Mouse (Mus musculus) layer of hippocampus, adult 11-12 months (tissue): ENCODE data around the gene Slc36a2.
"Not testable (repeated sequence)": the region's sequence is repeated elsewhere in the genome, so short reads cannot be mapped to it uniquely, and the experiment has no call there.

Experiments used
- DNase-seq: peaks from one replicate; pipeline ENCODE4 v3.0.0; 2022; ENCODE audit warnings: low spot score

The Slc36a2 gene

GRCm38 (mm10) chr11:55133204-55133603 is 51.7 kb downstream of the Slc36a2 start:
- no peak for DNase-seq

GRCm38 (mm10) chr11:55131946-55132345 is 52.9 kb downstream of the Slc36a2 start:
- no peak for DNase-seq

- no peak for DNase-seq
Observed at GRCm38 (mm10) chr11:55131077-55131742, 53.7 kb downstream of the Slc36a2 start.

GRCm38 (mm10) chr11:55128411-55128810 is 56.5 kb downstream of the Slc36a2 start:
- DNase-seq = no peak

GRCm38 (mm10) chr11:55127937-55128336 is 56.9 kb downstream of the Slc36a2 start:
- no peak for DNase-seq

GRCm38 (mm10) chr11:55126663-55127062 is 58.2 kb downstream of the Slc36a2 start:
- no peak for DNase-seq

GRCm38 (mm10) chr11:55121430-55121829 is 63.4 kb downstream of the Slc36a2 start:
- DNase-seq = no peak

GRCm38 (mm10) chr11:55120821-55121271 is 64.0 kb downstream of the Slc36a2 start:
- no peak for DNase-seq

GRCm38 (mm10) chr11:55120279-55120678 is 64.6 kb downstream of the Slc36a2 start:
- DNase-seq = no peak

GRCm38 (mm10) chr11:55117031-55117430 is 67.8 kb downstream of the Slc36a2 start:
- no peak for DNase-seq

- DNase-seq = no peak
Observed at GRCm38 (mm10) chr11:55116004-55116403, 68.9 kb downstream of the Slc36a2 start.

GRCm38 (mm10) chr11:55114291-55114690 is 70.6 kb downstream of the Slc36a2 start:
- no peak for DNase-seq

GRCm38 (mm10) chr11:55113861-55114250 is 71.0 kb downstream of the Slc36a2 start:
- not testable (repeated sequence) for DNase-seq

- DNase-seq = peak; percentile 42
Observed at GRCm38 (mm10) chr11:55113209-55113860, 71.5 kb downstream of the Slc36a2 start.

GRCm38 (mm10) chr11:55110566-55111169 is 74.2 kb downstream of the Slc36a2 start:
- no peak for DNase-seq

GRCm38 (mm10) chr11:55109521-55110300 is 75.2 kb downstream of the Slc36a2 start:
- no peak for DNase-seq
